Mouse (Mus musculus): ENCODE data around the gene App. TPM values are rescaled to one million over a fixed set of nuclear protein-coding genes. Genes with fewer than 3 reads are reported as not detected.
A peak's percentile ranks its signal among the peaks of the same experiment; 100 is the strongest.

App gene
- polyA plus RNA-seq, 1 experiment from 2014 or later = 225 TPM

GRCm38 (mm10) chr16:85008866-85009645, 164.5 kb downstream of the App start:
- H3K9ac ChIP-seq (ENCODE audit: low read depth, low read length) = no peak overlapping the region
- WGBS = 31% methylated on average over 9 of the region's 9 CpGs
- H3K4me1 ChIP-seq (ENCODE audit: control insufficient read depth, insufficient read depth, low read length) = peaks cover 16% of the 10 kb centered on the region
- H3K27ac ChIP-seq (ENCODE audit: low read depth, low read length) = peak overlapping the region; percentile 25; the same call in 1 of the 2 replicates
- H3K27me3 ChIP-seq (ENCODE audit: control insufficient read depth, insufficient read depth, low read length) = no peaks in the 10 kb centered on the region
- no peak overlapping the region for H3K4me2 ChIP-seq (replicated peaks; ENCODE audit: low read depth, low read length)
- no peaks in the 10 kb centered on the region for H3K9me3 ChIP-seq (ENCODE audit: control insufficient read depth, low read length)
- peaks cover 47% of the 10 kb centered on the region for H3K36me3 ChIP-seq (ENCODE audit: control insufficient read depth, insufficient read depth, low read length)
- peak; percentile 71; the same call in 1 of the 2 replicates for ATAC-seq (ENCODE audit: low FRiP score, low TSS enrichment)
- no peak overlapping the region for H3K4me3 ChIP-seq (ENCODE audit: low read length)

- Histone ChIP-seq H3K27ac (ENCODE audit: low read depth, low read length) (no peak overlapping the region), H3K36me3 (ENCODE audit: control insufficient read depth, insufficient read depth, low read length) (peaks cover 23% of the 10 kb centered on the region), H3K9me3 (ENCODE audit: control insufficient read depth, low read length) (no peaks in the 10 kb centered on the region), H3K4me3 (ENCODE audit: low read length) (no peak overlapping the region), H3K4me2 (replicated peaks; ENCODE audit: low read depth, low read length) (no peak overlapping the region), H3K9ac (ENCODE audit: low read depth, low read length) (no peak overlapping the region), H3K27me3 (ENCODE audit: control insufficient read depth, insufficient read depth, low read length) (no peaks in the 10 kb centered on the region), H3K4me1 (ENCODE audit: control insufficient read depth, insufficient read depth, low read length) (no peaks in the 10 kb centered on the region)
- 94% methylated on average over 5 of the region's 5 CpGs for WGBS
- ATAC-seq (ENCODE audit: low FRiP score, low TSS enrichment) = no peak
Observed at GRCm38 (mm10) chr16:85001939-85002556, 171.5 kb downstream of the App start.

- Histone ChIP-seq H3K36me3 (ENCODE audit: control insufficient read depth, insufficient read depth, low read length) (peaks cover 27% of the 10 kb centered on the region), H3K27ac (ENCODE audit: low read depth, low read length) (no peak overlapping the region)
Observed at GRCm38 (mm10) chr16:85000304-85000703, 173.3 kb downstream of the App start.

GRCm38 (mm10) chr16:84997551-84997950, 176.0 kb downstream of the App start:
- no peak overlapping the region for H3K4me2 ChIP-seq (replicated peaks; ENCODE audit: low read depth, low read length)
- H3K36me3 ChIP-seq (ENCODE audit: control insufficient read depth, insufficient read depth, low read length) = peaks cover 25% of the 10 kb centered on the region
- no peak overlapping the region for H3K4me3 ChIP-seq (ENCODE audit: low read length)
- no peaks in the 10 kb centered on the region for H3K4me1 ChIP-seq (ENCODE audit: control insufficient read depth, insufficient read depth, low read length)
- no peaks in the 10 kb centered on the region for H3K9me3 ChIP-seq (ENCODE audit: control insufficient read depth, low read length)
- no peak overlapping the region for H3K9ac ChIP-seq (ENCODE audit: low read depth, low read length)
- no peaks in the 10 kb centered on the region for H3K27me3 ChIP-seq (ENCODE audit: control insufficient read depth, insufficient read depth, low read length)
- no peak for ATAC-seq (ENCODE audit: low FRiP score, low TSS enrichment)
- WGBS = 68% methylated on average over 3 of the region's 3 CpGs
- H3K27ac ChIP-seq (ENCODE audit: low read depth, low read length) = no peak overlapping the region

More at GRCm38 (mm10) chr16:85000304-85000703, 173.3 kb downstream of the App start:
- Histone ChIP-seq H3K9ac (ENCODE audit: low read depth, low read length) (no peak overlapping the region), H3K4me2 (replicated peaks; ENCODE audit: low read depth, low read length) (no peak overlapping the region), H3K9me3 (ENCODE audit: control insufficient read depth, low read length) (no peaks in the 10 kb centered on the region), H3K4me1 (ENCODE audit: control insufficient read depth, insufficient read depth, low read length) (no peaks in the 10 kb centered on the region), H3K27me3 (ENCODE audit: control insufficient read depth, insufficient read depth, low read length) (no peaks in the 10 kb centered on the region), H3K4me3 (ENCODE audit: low read length) (no peak overlapping the region)
- 49% methylated on average over 7 of the region's 7 CpGs for WGBS
- peak; percentile 73 for ATAC-seq (ENCODE audit: low FRiP score, low TSS enrichment)

- no peaks in the 10 kb centered on the region for H3K27me3 ChIP-seq (ENCODE audit: control insufficient read depth, insufficient read depth, low read length)
- ATAC-seq (ENCODE audit: low FRiP score, low TSS enrichment) = no peak
- 68% methylated on average over 6 of the region's 6 CpGs for WGBS
- H3K4me1 ChIP-seq (ENCODE audit: control insufficient read depth, insufficient read depth, low read length) = no peaks in the 10 kb centered on the region
- H3K9me3 ChIP-seq (ENCODE audit: control insufficient read depth, low read length) = no peaks in the 10 kb centered on the region
- no peak overlapping the region for H3K9ac ChIP-seq (ENCODE audit: low read depth, low read length)
- no peak overlapping the region for H3K4me2 ChIP-seq (replicated peaks; ENCODE audit: low read depth, low read length)
- H3K27ac ChIP-seq (ENCODE audit: low read depth, low read length) = no peak overlapping the region
- H3K36me3 ChIP-seq (ENCODE audit: control insufficient read depth, insufficient read depth, low read length) = peaks cover 17% of the 10 kb centered on the region
- H3K4me3 ChIP-seq (ENCODE audit: low read length) = no peak overlapping the region
Observed at GRCm38 (mm10) chr16:84995441-84995867, 178.1 kb downstream of the App start.

- Histone ChIP-seq H3K9ac (ENCODE audit: low read depth, low read length) (no peak overlapping the region), H3K27me3 (ENCODE audit: control insufficient read depth, insufficient read depth, low read length) (no peaks in the 10 kb centered on the region), H3K4me1 (ENCODE audit: control insufficient read depth, insufficient read depth, low read length) (no peaks in the 10 kb centered on the region), H3K9me3 (ENCODE audit: control insufficient read depth, low read length) (no peaks in the 10 kb centered on the region), H3K4me2 (replicated peaks; ENCODE audit: low read depth, low read length) (no peak overlapping the region), H3K27ac (ENCODE audit: low read depth, low read length) (no peak overlapping the region), H3K4me3 (ENCODE audit: low read length) (no peak overlapping the region), H3K36me3 (ENCODE audit: control insufficient read depth, insufficient read depth, low read length) (peaks cover 12% of the 10 kb centered on the region)
- WGBS = 91% methylated on average over 7 of the region's 7 CpGs
- no peak for ATAC-seq (ENCODE audit: low FRiP score, low TSS enrichment)
Observed at GRCm38 (mm10) chr16:84992888-84993287, 180.7 kb downstream of the App start.

- 79% methylated on average over 4 of the region's 4 CpGs for WGBS
- peaks cover 8% of the 10 kb centered on the region; the same call in 1 of the 2 replicates for H3K36me3 ChIP-seq (ENCODE audit: control insufficient read depth, insufficient read depth, low read length)
Observed at GRCm38 (mm10) chr16:84991011-84991410, 182.6 kb downstream of the App start.

GRCm38 (mm10) chr16:84989938-84990337, 183.6 kb downstream of the App start:
- no peaks in the 10 kb centered on the region for H3K9me3 ChIP-seq (ENCODE audit: control insufficient read depth, low read length)
- ATAC-seq (ENCODE audit: low FRiP score, low TSS enrichment) = no peak
- WGBS = 78% methylated on average over 6 of the region's 6 CpGs

More at GRCm38 (mm10) chr16:84991011-84991410, 182.6 kb downstream of the App start:
- H3K27ac ChIP-seq (ENCODE audit: low read depth, low read length) = no peak overlapping the region
- H3K9ac ChIP-seq (ENCODE audit: low read depth, low read length) = no peak overlapping the region
- H3K4me3 ChIP-seq (ENCODE audit: low read length) = no peak overlapping the region
- no peak for ATAC-seq (ENCODE audit: low FRiP score, low TSS enrichment)
- no peaks in the 10 kb centered on the region for H3K9me3 ChIP-seq (ENCODE audit: control insufficient read depth, low read length)
- no peaks in the 10 kb centered on the region for H3K4me1 ChIP-seq (ENCODE audit: control insufficient read depth, insufficient read depth, low read length)
- H3K27me3 ChIP-seq (ENCODE audit: control insufficient read depth, insufficient read depth, low read length) = no peaks in the 10 kb centered on the region
- H3K4me2 ChIP-seq (replicated peaks; ENCODE audit: low read depth, low read length) = no peak overlapping the region

GRCm38 (mm10) chr16:84989476-84989875, 184.1 kb downstream of the App start:
- ATAC-seq (ENCODE audit: low FRiP score, low TSS enrichment) = no peak
- no peaks in the 10 kb centered on the region for H3K9me3 ChIP-seq (ENCODE audit: control insufficient read depth, low read length)
- no peaks in the 10 kb centered on the region for H3K4me1 ChIP-seq (ENCODE audit: control insufficient read depth, insufficient read depth, low read length)
- no peak overlapping the region for H3K27ac ChIP-seq (ENCODE audit: low read depth, low read length)
- WGBS = 74% methylated on average over 10 of the region's 10 CpGs
- no peak overlapping the region for H3K4me3 ChIP-seq (ENCODE audit: low read length)
- peaks cover 8% of the 10 kb centered on the region; the same call in 1 of the 2 replicates for H3K36me3 ChIP-seq (ENCODE audit: control insufficient read depth, insufficient read depth, low read length)
- H3K9ac ChIP-seq (ENCODE audit: low read depth, low read length) = no peak overlapping the region
- no peaks in the 10 kb centered on the region for H3K27me3 ChIP-seq (ENCODE audit: control insufficient read depth, insufficient read depth, low read length)
- H3K4me2 ChIP-seq (replicated peaks; ENCODE audit: low read depth, low read length) = no peak overlapping the region

More at GRCm38 (mm10) chr16:84989938-84990337, 183.6 kb downstream of the App start:
- no peaks in the 10 kb centered on the region for H3K4me1 ChIP-seq (ENCODE audit: control insufficient read depth, insufficient read depth, low read length)
- H3K4me2 ChIP-seq (replicated peaks; ENCODE audit: low read depth, low read length) = no peak overlapping the region
- no peak overlapping the region for H3K9ac ChIP-seq (ENCODE audit: low read depth, low read length)
- H3K27me3 ChIP-seq (ENCODE audit: control insufficient read depth, insufficient read depth, low read length) = no peaks in the 10 kb centered on the region
- H3K36me3 ChIP-seq (ENCODE audit: control insufficient read depth, insufficient read depth, low read length) = peaks cover 8% of the 10 kb centered on the region; the same call in 1 of the 2 replicates
- no peak overlapping the region for H3K27ac ChIP-seq (ENCODE audit: low read depth, low read length)
- H3K4me3 ChIP-seq (ENCODE audit: low read length) = no peak overlapping the region
